Mouse (Mus musculus): ENCODE results near the gene Dctn1. TPM values are rescaled to one million over a fixed set of nuclear protein-coding genes. Genes with fewer than 3 reads are reported as not detected.
A peak's percentile ranks its signal among the peaks of the same experiment; 100 is the strongest.
"Not testable (repeated sequence)": the region's sequence is repeated elsewhere in the genome, so short reads cannot be mapped to it uniquely, and the experiment has no call there.

Dctn1 gene
- polyA plus RNA-seq, 1 experiment from 2014 or later = 164 TPM

DNA sequence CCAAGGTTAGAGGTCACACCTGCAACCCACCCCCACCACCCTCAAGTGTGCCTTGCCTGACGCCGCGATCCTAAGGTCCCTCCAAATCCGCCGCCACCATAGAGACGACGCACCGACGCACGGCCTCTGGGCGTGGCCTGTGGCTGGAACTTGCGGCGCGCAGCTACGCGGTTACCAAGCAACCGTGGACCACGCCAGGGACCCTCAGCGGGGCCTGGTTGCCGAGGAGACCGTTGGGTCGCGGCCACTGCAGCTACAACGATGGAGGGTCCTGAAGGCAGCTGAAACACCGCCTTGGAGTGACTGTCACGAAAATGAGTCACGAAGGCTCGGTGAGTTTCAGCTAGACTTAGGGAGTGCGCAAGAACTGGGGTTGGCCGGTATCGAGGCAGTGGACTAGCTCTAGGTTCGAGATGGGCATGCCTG lies 9.4 kb upstream of the Dctn1 start, which contains the start of the genes Wdr54 and 1700003E16Rik:
TSS of gene Wdr54 (minus strand) at position 139 of the 426 bp plus-strand sequence.
TSS of gene 1700003E16Rik (plus strand) at position 146 of the 426 bp plus-strand sequence.
- H3K27ac ChIP-seq (ENCODE audit: low read length) = peak within 1 kb of the TSS; percentile 55; the same call in 1 of the 2 replicates
- peak within 1 kb of the TSS; percentile 48 for H3K4me3 ChIP-seq (ENCODE audit: low read depth, low read length)
- H3K9ac ChIP-seq (ENCODE audit: low read depth, low read length) = peak within 1 kb of the TSS; percentile 74
- peaks cover 10% of the 10 kb centered on the region for H3K4me1 ChIP-seq (ENCODE audit: control insufficient read depth, insufficient read depth, low read length)
- H3K4me2 ChIP-seq (ENCODE audit: low read length) = peak within 1 kb of the TSS; percentile 87
- no peaks in the 10 kb centered on the region; the same call in 1 of the 2 replicates for H3K36me3 ChIP-seq (ENCODE audit: control insufficient read depth, insufficient read depth, low read length)
- peak; percentile 95 for ATAC-seq
- H3K27me3 ChIP-seq (ENCODE audit: control insufficient read depth, insufficient read depth, low read depth, low read length) = peaks cover 13% of the 10 kb centered on the region
- under 1% methylated on average over 32 of the region's 32 CpGs for WGBS
- H3K9me3 ChIP-seq (replicated peaks; ENCODE audit: control insufficient read depth, low read length, poor library complexity, severe bottlenecking) = no peaks in the 10 kb centered on the region

DNA sequence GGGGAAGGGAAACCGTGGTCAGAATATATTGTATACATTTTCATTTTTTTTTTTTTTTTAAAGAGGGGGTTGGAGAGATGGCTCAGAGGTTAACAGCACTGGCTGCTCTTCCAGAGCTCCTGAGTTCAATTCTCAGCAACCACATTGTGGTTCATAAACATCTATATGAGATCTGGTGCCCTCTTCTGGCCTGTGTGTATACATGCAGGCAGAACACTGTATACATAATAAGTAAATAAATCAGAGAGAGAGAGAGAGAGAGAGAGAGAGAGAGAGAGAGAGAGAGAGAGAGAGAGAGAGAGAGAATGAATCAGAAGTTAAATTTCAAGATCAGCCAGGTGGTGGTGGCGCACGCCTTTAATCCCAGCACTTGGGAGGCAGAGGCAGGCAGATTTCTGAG lies 6.3 kb upstream of the Dctn1 start:
- H3K9me3 ChIP-seq (replicated peaks; ENCODE audit: control insufficient read depth, low read length, poor library complexity, severe bottlenecking); H3K4me2 ChIP-seq (ENCODE audit: low read length); H3K27ac ChIP-seq (ENCODE audit: low read length); H3K9ac ChIP-seq (ENCODE audit: low read depth, low read length); H3K36me3 ChIP-seq (ENCODE audit: control insufficient read depth, insufficient read depth, low read length); H3K4me3 ChIP-seq (ENCODE audit: low read depth, low read length); ATAC-seq: not testable (repeated sequence)
- Histone ChIP-seq H3K27me3 (ENCODE audit: control insufficient read depth, insufficient read depth, low read depth, low read length) (peaks cover 33% of the 10 kb centered on the region), H3K4me1 (ENCODE audit: control insufficient read depth, insufficient read depth, low read length) (peaks cover 21% of the 10 kb centered on the region)
- WGBS = 27% methylated on average over 3 of the region's 3 CpGs

DNA sequence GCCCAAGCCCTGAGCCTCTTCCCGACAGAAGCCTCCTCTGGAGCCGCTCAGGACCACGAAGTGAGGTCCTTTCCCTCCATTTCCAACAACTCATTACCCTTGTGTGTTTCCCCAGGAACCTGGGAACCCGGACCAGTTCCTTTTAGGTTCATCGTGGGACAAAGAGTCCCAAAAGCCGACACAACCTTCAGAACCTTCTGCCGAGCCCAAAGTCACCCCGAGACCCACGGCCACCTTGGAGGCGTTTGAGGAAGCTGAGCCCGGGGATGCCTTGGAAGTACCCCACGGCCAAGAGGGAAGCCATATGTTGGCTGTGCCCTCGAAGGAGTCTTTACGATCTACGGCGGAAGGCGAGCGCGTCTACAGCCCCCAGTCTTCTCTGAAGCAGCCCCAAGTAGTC lies 4.3 kb upstream of the Dctn1 start:
- Histone ChIP-seq H3K27ac (ENCODE audit: low read length) (no peak overlapping the region), H3K4me2 (ENCODE audit: low read length) (peak overlapping the region; percentile 45), H3K9ac (ENCODE audit: low read depth, low read length) (no peak overlapping the region), H3K4me1 (ENCODE audit: control insufficient read depth, insufficient read depth, low read length) (peaks cover 18% of the 10 kb centered on the region), H3K4me3 (ENCODE audit: low read depth, low read length) (no peak overlapping the region; the same call in 1 of the 2 replicates), H3K9me3 (replicated peaks; ENCODE audit: control insufficient read depth, low read length, poor library complexity, severe bottlenecking) (no peaks in the 10 kb centered on the region), H3K36me3 (ENCODE audit: control insufficient read depth, insufficient read depth, low read length) (no peaks in the 10 kb centered on the region), H3K27me3 (ENCODE audit: control insufficient read depth, insufficient read depth, low read depth, low read length) (peaks cover 33% of the 10 kb centered on the region)
- ATAC-seq = no peak
- 8% methylated on average over 19 of the region's 19 CpGs for WGBS

- ATAC-seq = no peak
- Histone ChIP-seq H3K4me3 (ENCODE audit: low read depth, low read length) (peak overlapping the region; percentile 26), H3K4me2 (ENCODE audit: low read length) (peak overlapping the region; percentile 45), H3K27ac (ENCODE audit: low read length) (no peak overlapping the region), H3K36me3 (ENCODE audit: control insufficient read depth, insufficient read depth, low read length) (no peaks in the 10 kb centered on the region), H3K9me3 (replicated peaks; ENCODE audit: control insufficient read depth, low read length, poor library complexity, severe bottlenecking) (no peaks in the 10 kb centered on the region), H3K4me1 (ENCODE audit: control insufficient read depth, insufficient read depth, low read length) (peaks cover 23% of the 10 kb centered on the region), H3K27me3 (ENCODE audit: control insufficient read depth, insufficient read depth, low read depth, low read length) (peaks cover 33% of the 10 kb centered on the region), H3K9ac (ENCODE audit: low read depth, low read length) (peak overlapping the region; percentile 45; the same call in 1 of the 2 replicates)
- 2% methylated on average over 49 of the region's 49 CpGs for WGBS
These were observed 3.6 kb upstream of the Dctn1 start for GRCm38 (mm10) chr6:83161921-83162641.

GRCm38 (mm10) chr6:83162701-83163100 lies 3.0 kb upstream of the Dctn1 start:
- no peaks in the 10 kb centered on the region for H3K36me3 ChIP-seq (ENCODE audit: control insufficient read depth, insufficient read depth, low read length)
- ATAC-seq = no peak
- no peak overlapping the region for H3K27ac ChIP-seq (ENCODE audit: low read length)
- H3K9me3 ChIP-seq (replicated peaks; ENCODE audit: control insufficient read depth, low read length, poor library complexity, severe bottlenecking) = no peaks in the 10 kb centered on the region
- peak overlapping the region; percentile 45 for H3K4me2 ChIP-seq (ENCODE audit: low read length)
- peak overlapping the region; percentile 45; the same call in 1 of the 2 replicates for H3K9ac ChIP-seq (ENCODE audit: low read depth, low read length)
- H3K4me3 ChIP-seq (ENCODE audit: low read depth, low read length) = peak overlapping the region; percentile 26; the same call in 1 of the 2 replicates
- peaks cover 33% of the 10 kb centered on the region for H3K27me3 ChIP-seq (ENCODE audit: control insufficient read depth, insufficient read depth, low read depth, low read length)
- WGBS = under 1% methylated on average over 8 of the region's 8 CpGs
- peaks cover 27% of the 10 kb centered on the region for H3K4me1 ChIP-seq (ENCODE audit: control insufficient read depth, insufficient read depth, low read length)

DNA sequence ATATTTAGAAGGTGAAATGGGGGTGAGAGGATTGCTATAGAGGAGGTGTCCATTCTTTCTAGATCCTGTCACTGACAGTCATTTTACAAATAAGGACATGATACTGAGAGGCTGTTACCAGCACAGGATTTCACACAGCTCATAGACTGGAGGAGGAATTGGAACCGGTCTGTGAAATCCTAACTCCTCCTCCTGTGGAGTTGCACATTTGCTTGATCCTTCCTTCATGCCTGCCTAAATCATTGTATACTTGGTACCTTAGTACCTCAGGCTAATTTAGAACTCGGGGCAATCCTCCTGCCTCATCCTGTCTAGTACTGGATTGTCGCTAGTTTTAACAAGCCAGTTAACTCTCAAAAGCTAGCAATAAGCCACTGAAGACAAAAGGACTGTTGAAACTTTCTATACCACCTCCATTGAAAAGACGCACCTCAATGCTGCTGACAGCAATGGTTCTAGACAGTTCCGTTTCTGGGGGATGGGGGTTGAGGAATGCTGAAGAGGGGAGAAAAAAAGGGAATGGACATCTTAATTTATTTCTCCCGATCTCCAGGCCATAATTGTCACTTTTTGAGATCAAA lies 604 bp upstream of the Dctn1 start:
- Histone ChIP-seq H3K27ac (ENCODE audit: low read length) (peak overlapping the region; percentile 94), H3K27me3 (ENCODE audit: control insufficient read depth, insufficient read depth, low read depth, low read length) (peaks cover 31% of the 10 kb centered on the region), H3K4me1 (ENCODE audit: control insufficient read depth, insufficient read depth, low read length) (peaks cover 35% of the 10 kb centered on the region), H3K9ac (ENCODE audit: low read depth, low read length) (peak overlapping the region; percentile 93), H3K4me2 (ENCODE audit: low read length) (peak overlapping the region; percentile 83), H3K36me3 (ENCODE audit: control insufficient read depth, insufficient read depth, low read length) (no peaks in the 10 kb centered on the region), H3K9me3 (replicated peaks; ENCODE audit: control insufficient read depth, low read length, poor library complexity, severe bottlenecking) (no peaks in the 10 kb centered on the region), H3K4me3 (ENCODE audit: low read depth, low read length) (peak overlapping the region; percentile 92)
- WGBS = 2% methylated on average over 6 of the region's 6 CpGs
- ATAC-seq = peak; percentile 52

DNA sequence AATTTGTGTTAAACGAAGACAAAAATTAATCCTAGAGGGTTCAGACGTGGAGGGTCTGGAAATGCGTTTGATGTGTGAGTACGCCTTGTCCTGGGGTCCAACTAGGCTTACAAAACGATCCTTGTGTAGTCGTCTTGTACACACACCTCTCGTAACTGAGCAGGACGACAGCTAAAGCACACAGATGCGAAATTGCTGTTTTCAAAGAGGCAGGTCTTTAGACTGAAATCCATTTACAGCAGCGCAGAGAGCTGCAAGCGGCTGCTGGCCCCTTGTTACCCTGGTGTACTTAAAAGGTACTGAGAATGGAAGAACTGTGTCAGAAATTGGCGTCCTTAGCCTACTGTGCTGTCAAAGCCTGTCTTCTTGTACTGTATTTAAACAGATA lies 517 bp downstream of the Dctn1 start:
- peak overlapping the region; percentile 92 for H3K4me3 ChIP-seq (ENCODE audit: low read depth, low read length)
- no peaks in the 10 kb centered on the region for H3K36me3 ChIP-seq (ENCODE audit: control insufficient read depth, insufficient read depth, low read length)
- peak overlapping the region; percentile 94 for H3K27ac ChIP-seq (ENCODE audit: low read length)
- H3K9ac ChIP-seq (ENCODE audit: low read depth, low read length) = peak overlapping the region; percentile 93
- peak; percentile 6; the same call in 1 of the 2 replicates for ATAC-seq
- peak overlapping the region; percentile 83 for H3K4me2 ChIP-seq (ENCODE audit: low read length)
- H3K4me1 ChIP-seq (ENCODE audit: control insufficient read depth, insufficient read depth, low read length) = peaks cover 43% of the 10 kb centered on the region
- peaks cover 20% of the 10 kb centered on the region for H3K27me3 ChIP-seq (ENCODE audit: control insufficient read depth, insufficient read depth, low read depth, low read length)
- WGBS = 0% methylated on average over 12 of the region's 12 CpGs
- H3K9me3 ChIP-seq (replicated peaks; ENCODE audit: control insufficient read depth, low read length, poor library complexity, severe bottlenecking) = no peaks in the 10 kb centered on the region

GRCm38 (mm10) chr6:83169872-83170271 lies 4.2 kb downstream of the Dctn1 start:
- 82% methylated on average over 5 of the region's 5 CpGs for WGBS
- Histone ChIP-seq H3K36me3 (ENCODE audit: control insufficient read depth, insufficient read depth, low read length) (no peaks in the 10 kb centered on the region), H3K9ac (ENCODE audit: low read depth, low read length) (no peak overlapping the region)

GRCm38 (mm10) chr6:83171063-83171462 lies 5.3 kb downstream of the Dctn1 start:
- Histone ChIP-seq H3K36me3 (ENCODE audit: control insufficient read depth, insufficient read depth, low read length) (no peaks in the 10 kb centered on the region), H3K27ac (ENCODE audit: low read length) (no peak overlapping the region), H3K4me1 (ENCODE audit: control insufficient read depth, insufficient read depth, low read length) (peaks cover 38% of the 10 kb centered on the region), H3K27me3 (ENCODE audit: control insufficient read depth, insufficient read depth, low read depth, low read length) (no peaks in the 10 kb centered on the region), H3K4me3 (ENCODE audit: low read depth, low read length) (peak overlapping the region; percentile 44), H3K9ac (ENCODE audit: low read depth, low read length) (0 out of 2 replicates have a peak overlapping the region, but pooled peaks have one; percentile 63), H3K9me3 (replicated peaks; ENCODE audit: control insufficient read depth, low read length, poor library complexity, severe bottlenecking) (no peaks in the 10 kb centered on the region), H3K4me2 (ENCODE audit: low read length) (peak overlapping the region; percentile 55)
- no peak for ATAC-seq
- 74% methylated on average over 5 of the region's 5 CpGs for WGBS

More at GRCm38 (mm10) chr6:83169872-83170271, 4.2 kb downstream of the Dctn1 start:
- no peak for ATAC-seq
- Histone ChIP-seq H3K4me1 (ENCODE audit: control insufficient read depth, insufficient read depth, low read length) (peaks cover 43% of the 10 kb centered on the region), H3K4me3 (ENCODE audit: low read depth, low read length) (no peak overlapping the region), H3K9me3 (replicated peaks; ENCODE audit: control insufficient read depth, low read length, poor library complexity, severe bottlenecking) (no peaks in the 10 kb centered on the region), H3K27me3 (ENCODE audit: control insufficient read depth, insufficient read depth, low read depth, low read length) (no peaks in the 10 kb centered on the region), H3K27ac (ENCODE audit: low read length) (no peak overlapping the region), H3K4me2 (ENCODE audit: low read length) (no peak overlapping the region)
